Mouse (Mus musculus): ENCODE data around the gene Auh. TPM values are rescaled to one million over a fixed set of nuclear protein-coding genes. Genes with fewer than 3 reads are reported as not detected.

Auh gene
- polyA plus RNA-seq, 1 experiment from 2014 or later = 26.8 TPM

- Histone ChIP-seq H3K36me3 (replicated peaks) (no peaks in the 10 kb centered on the region), H3K27ac (no peak overlapping the region), H3K9me3 (peaks cover 6% of the 10 kb centered on the region; the same call in 1 of the 2 replicates), H3K4me3 (no peak overlapping the region), H3K27me3 (ENCODE audit: poor library complexity, severe bottlenecking) (no peaks in the 10 kb centered on the region), H3K4me1 (peaks cover 4% of the 10 kb centered on the region; the same call in 1 of the 2 replicates)
- 80% methylated on average over 6 of the region's 6 CpGs for WGBS
- no peak for DNase-seq (ENCODE audit: extremely low spot score, low spot score)
These were observed 24.5 kb upstream of the Auh start for GRCm38 (mm10) chr13:52953779-52954553.

- DNase-seq (ENCODE audit: extremely low spot score, low spot score) = no peak
- Histone ChIP-seq H3K27ac (no peak overlapping the region), H3K9me3 (no peaks in the 10 kb centered on the region), H3K4me1 (peaks cover 4% of the 10 kb centered on the region; the same call in 1 of the 2 replicates), H3K27me3 (ENCODE audit: poor library complexity, severe bottlenecking) (no peaks in the 10 kb centered on the region), H3K4me3 (no peak overlapping the region), H3K36me3 (replicated peaks) (no peaks in the 10 kb centered on the region)
- 91% methylated on average over 3 of the region's 3 CpGs for WGBS
These were observed 19.7 kb upstream of the Auh start for GRCm38 (mm10) chr13:52949211-52949610.

- no peak for DNase-seq (ENCODE audit: extremely low spot score, low spot score)
- H3K4me1 ChIP-seq = peaks cover 7% of the 10 kb centered on the region
- WGBS = 81% methylated on average over 4 of the region's 4 CpGs
- no peak overlapping the region for H3K27ac ChIP-seq
- no peak overlapping the region for H3K4me3 ChIP-seq
- H3K36me3 ChIP-seq (replicated peaks) = no peaks in the 10 kb centered on the region
- no peaks in the 10 kb centered on the region for H3K9me3 ChIP-seq
- H3K27me3 ChIP-seq (ENCODE audit: poor library complexity, severe bottlenecking) = no peaks in the 10 kb centered on the region
These were observed 18.1 kb upstream of the Auh start for GRCm38 (mm10) chr13:52947545-52947944.

- 92% methylated on average over 9 of the region's 9 CpGs for WGBS
- H3K4me1 ChIP-seq = peaks cover 7% of the 10 kb centered on the region
- H3K27ac ChIP-seq = no peak overlapping the region
- no peak overlapping the region for H3K4me3 ChIP-seq
- no peak for DNase-seq (ENCODE audit: extremely low spot score, low spot score)
- no peaks in the 10 kb centered on the region for H3K27me3 ChIP-seq (ENCODE audit: poor library complexity, severe bottlenecking)
- H3K9me3 ChIP-seq = no peaks in the 10 kb centered on the region
- no peaks in the 10 kb centered on the region for H3K36me3 ChIP-seq (replicated peaks)
These were observed 16.3 kb upstream of the Auh start for GRCm38 (mm10) chr13:52945769-52946168.

GRCm38 (mm10) chr13:52944116-52944515, 14.6 kb upstream of the Auh start:
- no peaks in the 10 kb centered on the region for H3K9me3 ChIP-seq
- H3K4me3 ChIP-seq = no peak overlapping the region
- peaks cover 7% of the 10 kb centered on the region for H3K4me1 ChIP-seq
- H3K36me3 ChIP-seq (replicated peaks) = no peaks in the 10 kb centered on the region
- H3K27ac ChIP-seq = no peak overlapping the region
- DNase-seq (ENCODE audit: extremely low spot score, low spot score) = no peak
- WGBS = 84% methylated on average over 4 of the region's 4 CpGs
- H3K27me3 ChIP-seq (ENCODE audit: poor library complexity, severe bottlenecking) = no peaks in the 10 kb centered on the region

GRCm38 (mm10) chr13:52942876-52943388, 13.5 kb upstream of the Auh start:
- no peak for DNase-seq (ENCODE audit: extremely low spot score, low spot score)
- H3K36me3 ChIP-seq (replicated peaks) = no peaks in the 10 kb centered on the region
- no peaks in the 10 kb centered on the region for H3K9me3 ChIP-seq
- H3K4me1 ChIP-seq = peaks cover 7% of the 10 kb centered on the region
- WGBS = 71% methylated on average over 1 of the region's 1 CpGs
- H3K27ac ChIP-seq = no peak overlapping the region
- no peak overlapping the region for H3K4me3 ChIP-seq
- no peaks in the 10 kb centered on the region for H3K27me3 ChIP-seq (ENCODE audit: poor library complexity, severe bottlenecking)

GRCm38 (mm10) chr13:52940956-52941355, 11.5 kb upstream of the Auh start:
- H3K27me3 ChIP-seq (ENCODE audit: poor library complexity, severe bottlenecking) = no peaks in the 10 kb centered on the region
- no peak overlapping the region for H3K4me3 ChIP-seq
- no peaks in the 10 kb centered on the region for H3K36me3 ChIP-seq (replicated peaks)
- H3K9me3 ChIP-seq = no peaks in the 10 kb centered on the region
- DNase-seq (ENCODE audit: extremely low spot score, low spot score) = no peak
- H3K4me1 ChIP-seq = peaks cover 7% of the 10 kb centered on the region
- H3K27ac ChIP-seq = no peak overlapping the region
- WGBS = 91% methylated on average over 7 of the region's 7 CpGs

GRCm38 (mm10) chr13:52930582-52930981, 1.1 kb upstream of the Auh start:
- Histone ChIP-seq H3K9me3 (no peaks in the 10 kb centered on the region), H3K4me1 (peaks cover 44% of the 10 kb centered on the region), H3K4me3 (no peak overlapping the region), H3K27ac (no peak overlapping the region), H3K36me3 (replicated peaks) (no peaks in the 10 kb centered on the region), H3K27me3 (ENCODE audit: poor library complexity, severe bottlenecking) (peaks cover 4% of the 10 kb centered on the region; the same call in 1 of the 2 replicates)
- 44% methylated on average over 10 of the region's 10 CpGs for WGBS
- DNase-seq (ENCODE audit: extremely low spot score, low spot score) = no peak

GRCm38 (mm10) chr13:52928392-52928791, 1.1 kb downstream of the Auh start:
- WGBS = 76% methylated on average over 9 of the region's 9 CpGs
- no peak overlapping the region for H3K27ac ChIP-seq
- no peak for DNase-seq (ENCODE audit: extremely low spot score, low spot score)
- H3K4me3 ChIP-seq = peak overlapping the region; percentile 84
- 0 out of 2 replicates have a peak, but pooled peaks cover 4% of the 10 kb centered on the region for H3K9me3 ChIP-seq
- no peaks in the 10 kb centered on the region for H3K36me3 ChIP-seq (replicated peaks)
- H3K27me3 ChIP-seq (ENCODE audit: poor library complexity, severe bottlenecking) = peaks cover 4% of the 10 kb centered on the region; the same call in 1 of the 2 replicates
- H3K4me1 ChIP-seq = peaks cover 44% of the 10 kb centered on the region

- Histone ChIP-seq H3K36me3 (replicated peaks) (no peaks in the 10 kb centered on the region), H3K4me3 (no peak overlapping the region), H3K27ac (no peak overlapping the region), H3K9me3 (0 out of 2 replicates have a peak, but pooled peaks cover 4% of the 10 kb centered on the region), H3K27me3 (ENCODE audit: poor library complexity, severe bottlenecking) (no peaks in the 10 kb centered on the region), H3K4me1 (peaks cover 25% of the 10 kb centered on the region)
- no peak for DNase-seq (ENCODE audit: extremely low spot score, low spot score)
- 90% methylated on average over 5 of the region's 5 CpGs for WGBS
These were observed 5.0 kb downstream of the Auh start for GRCm38 (mm10) chr13:52924457-52924856.

- WGBS = 83% methylated on average over 8 of the region's 8 CpGs
These were observed 7.5 kb downstream of the Auh start for GRCm38 (mm10) chr13:52921966-52922365.

GRCm38 (mm10) chr13:52921065-52921825, 8.2 kb downstream of the Auh start:
- Histone ChIP-seq H3K27me3 (ENCODE audit: poor library complexity, severe bottlenecking) (no peaks in the 10 kb centered on the region), H3K27ac (no peak overlapping the region), H3K36me3 (replicated peaks) (no peaks in the 10 kb centered on the region), H3K4me3 (no peak overlapping the region), H3K4me1 (no peaks in the 10 kb centered on the region), H3K9me3 (0 out of 2 replicates have a peak, but pooled peaks cover 4% of the 10 kb centered on the region)
- no peak for DNase-seq (ENCODE audit: extremely low spot score, low spot score)
- 83% methylated on average over 7 of the region's 7 CpGs for WGBS

More at GRCm38 (mm10) chr13:52921966-52922365, 7.5 kb downstream of the Auh start:
- Histone ChIP-seq H3K36me3 (replicated peaks) (no peaks in the 10 kb centered on the region), H3K4me3 (no peak overlapping the region), H3K9me3 (0 out of 2 replicates have a peak, but pooled peaks cover 4% of the 10 kb centered on the region), H3K27me3 (ENCODE audit: poor library complexity, severe bottlenecking) (no peaks in the 10 kb centered on the region), H3K4me1 (peaks cover 2% of the 10 kb centered on the region; the same call in 1 of the 2 replicates), H3K27ac (no peak overlapping the region)
- no peak for DNase-seq (ENCODE audit: extremely low spot score, low spot score)

All from forebrain, embryonic 10.5 days (tissue).